Mouse (Mus musculus) testis, adult 2 months (tissue): ENCODE measurements at regions not wholly inside any gene's neighbourhood (a gene's known extent, or its start where the extent isn't known, plus 50 kb on each side); places are given as distances from the start of the nearest gene placed in this dataset.

Experiments
- H3K27ac ChIP-seq: fragments of 200-500 bp; 2 replicates; pipeline ENCODE4 v1.5.1; 2012; ENCODE audit warnings: low read depth, low read length; ENCODE audit not compliant: control insufficient read depth, insufficient read depth
- H3K27me3 ChIP-seq: fragments of 200-500 bp; 2 replicates; pipeline ENCODE4 v1.6.1; 2012; ENCODE audit warnings: mild to moderate bottlenecking, low read length, moderate library complexity; ENCODE audit not compliant: control insufficient read depth, insufficient read depth
- H3K36me3 ChIP-seq: fragments of 200-500 bp; 2 replicates; pipeline ENCODE4 v1.6.1; 2012; ENCODE audit warnings: mild to moderate bottlenecking, low read length; ENCODE audit not compliant: control insufficient read depth, insufficient read depth
- H3K4me1 ChIP-seq: fragments of 200-500 bp; 2 replicates; pipeline ENCODE4 v1.6.1; 2012; ENCODE audit warnings: low read length; ENCODE audit not compliant: control insufficient read depth, insufficient read depth
- H3K4me3 ChIP-seq: fragments of 200-500 bp; 2 replicates; pipeline ENCODE4 v1.5.1; 2012; ENCODE audit warnings: low read depth, mild to moderate bottlenecking, low read length, moderate library complexity, mixed read lengths; ENCODE audit not compliant: control insufficient read depth
- CTCF ChIP-seq: fragments of 200-500 bp; IDR thresholded peaks from 2 replicates; pipeline ENCODE4 v1.5.1; 2012; ENCODE audit warnings: low read depth, mild to moderate bottlenecking, inconsistent platforms, low read length, moderate library complexity; ENCODE audit not compliant: control insufficient read depth, insufficient read depth, insufficient replicate concordance
- POLR2A ChIP-seq: fragments of 200-500 bp; IDR thresholded peaks from 2 replicates; pipeline ENCODE4 v1.6.1; 2012; ENCODE audit warnings: low read depth, mild to moderate bottlenecking, inconsistent platforms, low read length, moderate library complexity; ENCODE audit not compliant: control insufficient read depth

GRCm38 (mm10) chr17:52312043-52312442, 290.5 kb upstream of the Kcnh8 start:
- Histone ChIP-seq H3K27me3 (no peaks in the 10 kb centered on the region), H3K27ac (no peak overlapping the region), H3K4me3 (no peak overlapping the region), H3K4me1 (no peaks in the 10 kb centered on the region), H3K36me3 (no peaks in the 10 kb centered on the region)
- TF ChIP-seq CTCF (no peak), POLR2A (no peak)

- no peak overlapping the region for H3K4me3 ChIP-seq
- H3K36me3 ChIP-seq, result no peaks in the 10 kb centered on the region
- no peak overlapping the region for H3K27ac ChIP-seq
- H3K4me1 ChIP-seq, result no peaks in the 10 kb centered on the region
- no peaks in the 10 kb centered on the region for H3K27me3 ChIP-seq
- TF ChIP-seq POLR2A (no peak), CTCF (no peak)
Observed at GRCm38 (mm10) chr17:52308789-52309188, 293.7 kb upstream of the Kcnh8 start.

- no peaks in the 10 kb centered on the region for H3K27me3 ChIP-seq
- no peaks in the 10 kb centered on the region for H3K4me1 ChIP-seq
- no peak overlapping the region for H3K27ac ChIP-seq
- H3K36me3 ChIP-seq, result no peaks in the 10 kb centered on the region
- H3K4me3 ChIP-seq, result no peak overlapping the region
- TF ChIP-seq POLR2A, result no peak
Observed at GRCm38 (mm10) chr17:52304133-52304532, 298.4 kb upstream of the Kcnh8 start.

- Histone ChIP-seq H3K36me3 (no peaks in the 10 kb centered on the region), H3K4me1 (no peaks in the 10 kb centered on the region), H3K27me3 (no peaks in the 10 kb centered on the region), H3K4me3 (no peak overlapping the region), H3K27ac (no peak overlapping the region)
- TF ChIP-seq POLR2A, result no peak
- TF ChIP-seq CTCF, result no peak
Observed at GRCm38 (mm10) chr17:52303320-52303719, 299.2 kb upstream of the Kcnh8 start.

GRCm38 (mm10) chr17:52299769-52300168, 302.7 kb upstream of the Kcnh8 start:
- Histone ChIP-seq H3K36me3 (no peaks in the 10 kb centered on the region), H3K4me3 (no peak overlapping the region), H3K27ac (no peak overlapping the region), H3K27me3 (no peaks in the 10 kb centered on the region), H3K4me1 (no peaks in the 10 kb centered on the region)
- no peak for TF ChIP-seq POLR2A
- no peak for TF ChIP-seq CTCF

GRCm38 (mm10) chr17:52285392-52285791, 317.1 kb upstream of the Kcnh8 start:
- no peaks in the 10 kb centered on the region for H3K36me3 ChIP-seq
- no peak overlapping the region for H3K4me3 ChIP-seq
- no peak overlapping the region for H3K27ac ChIP-seq
- H3K27me3 ChIP-seq, result no peaks in the 10 kb centered on the region
- TF ChIP-seq POLR2A, result no peak
- TF ChIP-seq CTCF, result no peak
- H3K4me1 ChIP-seq, result no peaks in the 10 kb centered on the region

GRCm38 (mm10) chr17:52282264-52282663, 320.2 kb upstream of the Kcnh8 start:
- Histone ChIP-seq H3K27ac (no peak overlapping the region), H3K36me3 (no peaks in the 10 kb centered on the region), H3K4me1 (no peaks in the 10 kb centered on the region), H3K4me3 (no peak overlapping the region), H3K27me3 (no peaks in the 10 kb centered on the region)
- TF ChIP-seq POLR2A (no peak), CTCF (no peak)

GRCm38 (mm10) chr17:52278523-52278922, 324.0 kb upstream of the Kcnh8 start:
- no peaks in the 10 kb centered on the region for H3K36me3 ChIP-seq
- TF ChIP-seq CTCF (no peak), POLR2A (no peak)
- no peaks in the 10 kb centered on the region for H3K4me1 ChIP-seq
- no peak overlapping the region for H3K27ac ChIP-seq
- no peak overlapping the region for H3K4me3 ChIP-seq
- H3K27me3 ChIP-seq, result no peaks in the 10 kb centered on the region
